Mouse (Mus musculus): ENCODE measurements around the gene Gpx4. TPM values are rescaled to one million over a fixed set of nuclear protein-coding genes. Genes with fewer than 3 reads are reported as not detected.

The Gpx4 gene
- polyA plus RNA-seq, 1 experiment = 1,278 TPM

DNA sequence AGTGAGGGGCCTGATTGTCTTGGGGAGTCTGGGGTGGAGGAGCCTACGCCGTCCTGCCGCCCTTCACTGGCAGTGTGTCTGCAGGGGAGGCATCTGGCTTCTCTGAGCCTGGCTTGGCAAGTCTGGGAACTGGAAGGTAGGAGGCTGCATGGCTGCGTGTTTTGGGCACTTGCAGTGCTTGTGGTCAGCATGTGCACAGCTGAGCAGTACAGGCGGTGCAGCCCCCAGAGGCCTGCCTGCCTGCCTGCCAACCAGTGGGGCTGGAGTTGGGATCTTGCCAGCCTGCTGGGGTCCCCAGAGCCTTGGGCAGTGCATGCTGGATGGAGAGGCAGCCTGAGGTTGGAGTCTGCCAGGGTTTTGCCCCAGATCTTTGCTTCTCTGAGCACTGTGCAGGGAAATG lies 16.1 kb downstream of the Gpx4 start:
- no peaks in the 10 kb centered on the region for H3K27me3 ChIP-seq (ENCODE audit: control insufficient read depth, insufficient read depth, insufficient read length)
- no peaks in the 10 kb centered on the region for H3K79me2 ChIP-seq (ENCODE audit: control insufficient read depth, insufficient read depth)
- TF ChIP-seq MYOG (IDR thresholded peaks at IDR 0.05; ENCODE audit: control insufficient read depth in 1 of 3, insufficient read depth in 1 of 3, insufficient read length in 2 of 3, low read depth in 2 of 3) = peak in 2 of 3 experiments; percentile 67 to 76
- no peak for TF ChIP-seq TCF3 (IDR thresholded peaks at IDR 0.05; ENCODE audit: insufficient read length, low read depth)
- no peak for TF ChIP-seq SRF (IDR thresholded peaks at IDR 0.05; ENCODE audit: control insufficient read depth, insufficient read length, low read depth)
- no peak for TF ChIP-seq TCF12 (IDR thresholded peaks at IDR 0.05; ENCODE audit: insufficient read depth, poor library complexity, severe bottlenecking)
- TF ChIP-seq CEBPB (IDR thresholded peaks at IDR 0.05; ENCODE audit: insufficient read depth, poor library complexity, severe bottlenecking) = no peak
- TF ChIP-seq POLR2AphosphoS2 (IDR thresholded peaks at IDR 0.05; ENCODE audit: insufficient read length, low read depth) = no peak
- TF ChIP-seq REST (IDR thresholded peaks at IDR 0.05; ENCODE audit: insufficient read depth, insufficient read length) = no peak
- TF ChIP-seq MAX (IDR thresholded peaks at IDR 0.05; ENCODE audit: low read depth) = no peak
- TF ChIP-seq MYOD1 (IDR thresholded peaks at IDR 0.05; ENCODE audit: control insufficient read depth in 1 of 3, insufficient read length in 2 of 3, low read depth in 2 of 3) = peak in 1 of 3 experiments; percentile 6
- no peak for TF ChIP-seq POLR2A (IDR thresholded peaks at IDR 0.05; ENCODE audit: insufficient read length, low read depth)
- H3K4me2 ChIP-seq (ENCODE audit: low read depth) = no peak overlapping the region
- H3K4me3 ChIP-seq = no peak overlapping the region
- peaks cover 12% of the 10 kb centered on the region for H3K36me3 ChIP-seq (ENCODE audit: control insufficient read depth, insufficient read depth)
- H3ac ChIP-seq (ENCODE audit: control insufficient read depth, insufficient read length) = no peak overlapping the region

DNA sequence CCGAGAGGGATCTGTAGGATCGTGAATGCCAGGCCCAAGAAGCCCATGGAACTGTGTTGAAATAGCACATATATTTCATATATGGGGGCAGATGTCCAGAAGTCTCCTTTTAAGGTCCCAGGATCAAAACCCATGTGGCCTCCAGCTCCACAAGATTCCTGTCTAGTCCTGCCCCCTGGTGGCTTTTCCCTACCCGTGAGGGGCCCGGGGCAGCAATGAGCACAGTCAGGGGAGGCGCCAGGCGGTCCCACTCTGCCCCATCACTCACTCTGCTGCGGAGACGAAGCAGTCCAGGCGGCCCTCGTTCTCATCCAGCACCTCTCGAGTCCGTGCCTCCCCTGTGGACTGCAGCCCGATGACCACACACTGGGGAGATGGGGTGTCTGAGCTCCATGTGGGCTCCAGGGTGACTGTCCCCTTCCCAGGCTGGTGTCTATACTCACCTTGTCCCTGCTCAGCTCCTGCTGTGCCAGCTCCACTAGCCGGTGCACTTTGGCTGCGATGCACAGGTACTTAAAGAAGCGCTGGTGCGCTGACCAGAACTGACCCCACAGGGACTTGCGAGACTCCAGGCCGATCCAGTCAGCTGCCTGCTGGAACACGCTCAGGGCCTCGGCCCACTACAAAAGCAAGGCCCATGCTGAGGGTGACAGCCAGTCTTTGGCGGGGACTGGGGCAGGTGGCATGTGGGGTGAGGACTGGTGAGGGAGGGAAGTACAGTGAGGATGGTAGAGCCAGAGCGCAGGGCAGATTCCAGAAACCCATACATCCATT lies 17.1 kb downstream of the Gpx4 start:
- H3K27me3 ChIP-seq (ENCODE audit: control insufficient read depth, insufficient read depth, insufficient read length) = no peaks in the 10 kb centered on the region
- no peak for TF ChIP-seq REST (IDR thresholded peaks at IDR 0.05; ENCODE audit: insufficient read depth, insufficient read length)
- TF ChIP-seq SRF (IDR thresholded peaks at IDR 0.05; ENCODE audit: control insufficient read depth, insufficient read length, low read depth) = no peak
- no peak for TF ChIP-seq POLR2AphosphoS2 (IDR thresholded peaks at IDR 0.05; ENCODE audit: insufficient read length, low read depth)
- TF ChIP-seq POLR2A (IDR thresholded peaks at IDR 0.05; ENCODE audit: insufficient read length, low read depth) = no peak
- TF ChIP-seq MYOG (IDR thresholded peaks at IDR 0.05; ENCODE audit: control insufficient read depth in 1 of 3, insufficient read depth in 1 of 3, insufficient read length in 2 of 3, low read depth in 2 of 3) = no peak
- no peak for TF ChIP-seq USF1 (IDR thresholded peaks at IDR 0.05; ENCODE audit: low read depth)
- no peak for TF ChIP-seq TCF12 (IDR thresholded peaks at IDR 0.05; ENCODE audit: insufficient read depth, poor library complexity, severe bottlenecking)
- no peak for TF ChIP-seq MAX (IDR thresholded peaks at IDR 0.05; ENCODE audit: low read depth)
- no peak overlapping the region for H3K4me3 ChIP-seq
- no peaks in the 10 kb centered on the region for H3K79me2 ChIP-seq (ENCODE audit: control insufficient read depth, insufficient read depth)
- H3ac ChIP-seq (ENCODE audit: control insufficient read depth, insufficient read length) = no peak overlapping the region
- peaks cover 12% of the 10 kb centered on the region for H3K36me3 ChIP-seq (ENCODE audit: control insufficient read depth, insufficient read depth)
- H3K4me2 ChIP-seq (ENCODE audit: low read depth) = no peak overlapping the region

DNA sequence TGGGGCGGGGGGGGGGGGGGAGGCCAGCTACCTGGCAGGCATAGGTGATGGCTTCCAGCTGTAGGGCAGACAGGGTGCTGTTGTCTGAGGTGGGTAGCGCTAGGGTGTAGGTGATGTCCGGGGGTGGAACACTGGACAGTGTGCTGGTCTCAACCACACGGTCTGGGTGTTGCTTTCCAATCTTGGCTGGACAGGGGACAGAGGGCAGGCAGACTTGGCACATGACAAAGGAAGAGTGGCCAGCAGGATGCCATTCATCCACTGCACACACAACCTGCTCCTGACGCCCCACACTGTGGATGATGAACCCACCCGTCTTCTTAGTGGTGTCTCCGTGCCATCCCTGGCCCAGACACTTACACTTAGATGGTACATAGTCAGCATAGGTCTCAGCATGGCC lies 22.3 kb downstream of the Gpx4 start:
- H3K27me3 ChIP-seq (ENCODE audit: control insufficient read depth, insufficient read depth, insufficient read length) = no peaks in the 10 kb centered on the region
- peaks cover 7% of the 10 kb centered on the region for H3K36me3 ChIP-seq (ENCODE audit: control insufficient read depth, insufficient read depth)
- H3K79me2 ChIP-seq (ENCODE audit: control insufficient read depth, insufficient read depth) = no peaks in the 10 kb centered on the region
- no peak overlapping the region for H3K4me2 ChIP-seq (ENCODE audit: low read depth)
- H3ac ChIP-seq (ENCODE audit: control insufficient read depth, insufficient read length) = no peak overlapping the region
- TF ChIP-seq REST (IDR thresholded peaks at IDR 0.05; ENCODE audit: insufficient read depth, insufficient read length) (no peak), E2F4 (IDR thresholded peaks at IDR 0.05; ENCODE audit: insufficient read depth) (no peak), USF1 (IDR thresholded peaks at IDR 0.05; ENCODE audit: low read depth) (no peak), MYOG (IDR thresholded peaks at IDR 0.05; ENCODE audit: control insufficient read depth in 1 of 3, insufficient read depth in 1 of 3, insufficient read length in 2 of 3, low read depth in 2 of 3) (no peak), POLR2A (IDR thresholded peaks at IDR 0.05; ENCODE audit: insufficient read length, low read depth) (no peak), MYOD1 (IDR thresholded peaks at IDR 0.05; ENCODE audit: control insufficient read depth in 1 of 3, insufficient read length in 2 of 3, low read depth in 2 of 3) (no peak), CEBPB (IDR thresholded peaks at IDR 0.05; ENCODE audit: insufficient read depth, poor library complexity, severe bottlenecking) (no peak), POLR2AphosphoS2 (IDR thresholded peaks at IDR 0.05; ENCODE audit: insufficient read length, low read depth) (no peak), TCF3 (IDR thresholded peaks at IDR 0.05; ENCODE audit: insufficient read length, low read depth) (no peak), MAX (IDR thresholded peaks at IDR 0.05; ENCODE audit: low read depth) (no peak)
- H3K4me3 ChIP-seq = no peak overlapping the region

DNA sequence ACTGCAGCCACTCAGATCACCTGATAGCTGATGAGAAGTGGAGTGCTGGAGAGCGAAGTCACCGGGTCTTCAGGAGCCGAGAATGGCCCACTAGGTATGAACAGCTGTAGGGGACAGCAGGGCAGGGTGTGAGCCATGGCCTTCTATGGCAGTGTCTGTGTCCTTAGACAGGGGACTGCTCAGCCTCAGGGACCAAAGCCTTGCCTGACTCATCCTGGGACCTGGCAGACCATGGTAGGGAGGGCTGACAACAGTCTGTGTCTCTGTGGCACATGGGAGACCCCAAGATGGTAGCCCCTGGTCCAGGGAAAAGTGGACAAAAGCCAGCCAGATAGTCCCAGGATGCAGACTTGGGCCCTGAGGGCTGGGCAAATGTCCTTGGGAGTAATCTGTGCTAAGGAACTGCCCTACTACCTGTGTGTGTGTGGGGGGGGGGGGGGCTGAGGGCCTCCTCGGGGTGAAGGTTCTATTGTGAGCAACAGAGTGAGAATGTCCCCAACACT lies 23.0 kb downstream of the Gpx4 start:
- H3K36me3 ChIP-seq (ENCODE audit: control insufficient read depth, insufficient read depth) = peaks cover 3% of the 10 kb centered on the region
- no peaks in the 10 kb centered on the region for H3K79me2 ChIP-seq (ENCODE audit: control insufficient read depth, insufficient read depth)
- no peak overlapping the region for H3K4me3 ChIP-seq
- no peak overlapping the region for H3K4me2 ChIP-seq (ENCODE audit: low read depth)
- no peak overlapping the region for H3ac ChIP-seq (ENCODE audit: control insufficient read depth, insufficient read length)
- TF ChIP-seq TCF12 (IDR thresholded peaks at IDR 0.05; ENCODE audit: insufficient read depth, poor library complexity, severe bottlenecking) (no peak), USF1 (IDR thresholded peaks at IDR 0.05; ENCODE audit: low read depth) (no peak), TCF3 (IDR thresholded peaks at IDR 0.05; ENCODE audit: insufficient read length, low read depth) (no peak), SRF (IDR thresholded peaks at IDR 0.05; ENCODE audit: control insufficient read depth, insufficient read length, low read depth) (peak; percentile 44)
- H3K27me3 ChIP-seq (ENCODE audit: control insufficient read depth, insufficient read depth, insufficient read length) = no peaks in the 10 kb centered on the region
